Mouse (Mus musculus) neural tube, embryonic 11.5 days (tissue): ENCODE data around the gene Prkce. TPM values are rescaled to one million over a fixed set of nuclear protein-coding genes. Genes with fewer than 3 reads are reported as not detected.

Experiments
- ATAC-seq: fragments of 200-750 bp; cut with Nextera tagmentation; 2 replicates; pipeline ENCODE4 v1.8.0; 2017; ENCODE audit warnings: moderate number of reproducible peaks, mild to moderate bottlenecking, moderate TSS enrichment, moderate library complexity; ENCODE audit not compliant: insufficient read depth, low FRiP score, low TSS enrichment
- DNase-seq: peaks from one replicate; pipeline ENCODE4 v3.0.0-alpha.2; 2015; ENCODE audit warnings: low spot score
- H3K27ac ChIP-seq: fragments of 300-500 bp; sonication (generic); 2 replicates; pipeline ENCODE4 v1.5.1; 2014; ENCODE audit warnings: low read depth, mild to moderate bottlenecking, low read length
- H3K27me3 ChIP-seq: fragments of 300-500 bp; sonication (generic); 2 replicates; pipeline ENCODE4 v1.6.1; 2014; ENCODE audit warnings: mild to moderate bottlenecking, low read length, mixed read lengths; ENCODE audit not compliant: control insufficient read depth, insufficient read depth
- H3K36me3 ChIP-seq: fragments of 300-500 bp; sonication (generic); 2 replicates; pipeline ENCODE4 v1.6.1; 2014; ENCODE audit warnings: mild to moderate bottlenecking, low read length, moderate library complexity, mixed read lengths; ENCODE audit not compliant: control insufficient read depth, insufficient read depth
- H3K4me1 ChIP-seq: fragments of 300-500 bp; sonication (generic); 2 replicates; pipeline ENCODE4 v1.6.1; 2014; ENCODE audit warnings: low read length, mixed read lengths; ENCODE audit not compliant: control insufficient read depth, insufficient read depth
- H3K4me2 ChIP-seq: fragments of 300-500 bp; sonication (generic); 2 replicates; pipeline ENCODE4 v1.6.1; 2014; ENCODE audit warnings: low read depth, mild to moderate bottlenecking, moderate library complexity
- H3K4me3 ChIP-seq: fragments of 300-500 bp; sonication (generic); 2 replicates; pipeline ENCODE4 v1.5.1; 2014; ENCODE audit warnings: low read depth, low read length
- H3K9ac ChIP-seq: fragments of 300-500 bp; sonication (generic); 2 replicates; pipeline ENCODE4 v1.6.1; 2014; ENCODE audit warnings: mild to moderate bottlenecking, low read length
- H3K9me3 ChIP-seq: fragments of 300-500 bp; sonication (generic); 2 replicates; pipeline ENCODE4 v1.6.1; 2016; ENCODE audit warnings: low read length; ENCODE audit not compliant: control insufficient read depth
- WGBS: fragments of 180-500 bp; shearing (Covaris S2); extraction: QIAGEN DNeasy Blood & Tissue Kit; methylation state at CpG from one replicate; pipeline ENCODE4 v1.1.7; 2014; 5-methylcytosine and 5-hydroxymethylcytosine counted together
- polyA plus RNA-seq: library from polyadenylated mRNA; unstranded; fragments of >200 nt; fragmentation: Nextera tagmentation; extraction: Ambion mirVana; gene quantifications from 2 replicates; pipeline ENCODE4 v1.2.1, GENCODE M21; 2014

Gene Prkce
- polyA plus RNA-seq, 1 experiment from 2014 or later = 13.3 TPM

DNA sequence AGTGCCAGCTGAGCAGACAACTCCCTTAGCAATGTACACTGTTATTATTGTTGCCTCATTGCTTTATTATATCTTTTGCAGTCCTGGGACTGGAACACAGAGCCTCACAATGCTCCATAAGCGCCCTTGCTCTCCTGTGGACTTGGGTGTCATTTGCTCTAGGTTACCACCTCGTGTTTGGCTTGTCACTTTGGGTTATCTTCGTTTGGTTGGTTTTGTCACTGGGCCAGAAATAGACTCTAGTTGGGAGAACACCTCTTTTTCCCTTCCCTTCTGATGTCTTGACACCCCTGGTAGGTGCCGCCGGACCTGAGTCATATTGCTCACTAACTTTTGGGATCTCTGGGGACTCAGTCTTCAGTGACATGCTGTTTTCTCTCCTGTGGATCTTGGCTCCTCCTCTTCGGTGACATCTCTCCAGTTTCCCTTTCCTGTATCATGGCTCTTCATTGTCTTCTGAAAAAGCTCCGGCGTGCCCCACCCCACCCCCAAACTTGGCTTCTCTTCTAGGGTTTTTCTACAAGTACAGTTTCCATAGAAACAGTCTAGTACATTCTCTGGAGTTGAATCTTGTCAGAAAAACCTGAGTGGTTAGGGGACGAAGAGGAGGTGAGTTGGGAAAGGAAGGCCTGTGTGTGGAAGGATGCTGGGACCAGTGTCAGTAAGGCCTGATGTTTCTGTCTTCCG, 68.6 kb downstream of the Prkce start:
- Histone ChIP-seq H3K36me3 (no peaks in the 10 kb centered on the region; the same call in 1 of the 2 replicates), H3K9ac (no peak overlapping the region), H3K27me3 (no peaks in the 10 kb centered on the region), H3K4me2 (no peak overlapping the region), H3K4me1 (no peaks in the 10 kb centered on the region), H3K9me3 (no peaks in the 10 kb centered on the region), H3K27ac (no peak overlapping the region), H3K4me3 (no peak overlapping the region)
- 88% methylated on average over 10 of the region's 10 CpGs for WGBS
- ATAC-seq = no peak
- DNase-seq = no peak

DNA sequence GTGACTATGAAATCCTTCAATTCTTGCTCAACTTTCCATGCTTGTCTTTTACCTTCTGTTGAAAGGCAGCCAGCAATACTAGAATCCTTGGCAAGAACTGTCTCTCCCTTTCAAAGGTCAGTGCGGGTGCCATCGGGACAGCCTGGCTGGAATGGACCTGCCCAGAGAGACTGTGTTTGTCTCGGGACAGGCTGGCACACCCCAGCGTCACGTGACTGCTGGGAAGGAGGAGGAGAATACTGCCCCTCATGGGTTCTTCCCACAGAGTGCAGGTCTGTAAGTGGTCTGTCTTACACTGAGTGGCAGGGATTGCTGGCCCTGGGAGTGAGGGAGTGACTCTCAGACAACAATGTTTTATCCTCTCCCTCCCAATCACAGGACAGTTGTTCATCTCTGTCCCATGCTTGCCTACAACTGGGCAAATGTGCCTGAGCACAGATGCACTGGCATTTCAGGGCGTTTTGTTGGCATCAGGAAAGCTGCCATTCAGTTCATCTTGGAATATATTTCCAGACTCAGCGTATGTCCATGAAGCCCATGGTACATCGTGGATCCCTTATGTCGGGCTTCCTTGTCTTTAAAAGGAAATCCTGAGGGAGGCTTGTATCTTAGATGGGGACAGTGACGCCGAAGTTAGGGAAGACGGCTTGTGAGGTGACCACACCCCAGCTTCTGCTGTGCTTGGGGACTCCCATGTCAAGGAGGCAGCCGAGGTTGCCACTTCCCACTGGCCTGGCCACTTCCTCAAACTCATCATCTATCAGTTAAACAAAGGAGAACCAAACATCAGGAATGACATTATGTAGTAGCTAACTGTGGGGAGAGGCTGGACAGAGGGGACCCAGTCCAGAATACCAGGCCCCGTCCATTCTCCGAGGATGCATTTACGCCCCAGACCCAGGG, 69.5 kb downstream of the Prkce start:
- H3K36me3 ChIP-seq = no peaks in the 10 kb centered on the region; the same call in 1 of the 2 replicates
- no peak overlapping the region for H3K4me3 ChIP-seq
- H3K27ac ChIP-seq = no peak overlapping the region
- no peaks in the 10 kb centered on the region for H3K4me1 ChIP-seq
- DNase-seq (no peak), ATAC-seq (no peak)
- no peak overlapping the region for H3K4me2 ChIP-seq
- H3K27me3 ChIP-seq = no peaks in the 10 kb centered on the region
- WGBS = 91% methylated on average over 16 of the region's 16 CpGs
- H3K9me3 ChIP-seq = no peaks in the 10 kb centered on the region
- H3K9ac ChIP-seq = no peak overlapping the region

DNA sequence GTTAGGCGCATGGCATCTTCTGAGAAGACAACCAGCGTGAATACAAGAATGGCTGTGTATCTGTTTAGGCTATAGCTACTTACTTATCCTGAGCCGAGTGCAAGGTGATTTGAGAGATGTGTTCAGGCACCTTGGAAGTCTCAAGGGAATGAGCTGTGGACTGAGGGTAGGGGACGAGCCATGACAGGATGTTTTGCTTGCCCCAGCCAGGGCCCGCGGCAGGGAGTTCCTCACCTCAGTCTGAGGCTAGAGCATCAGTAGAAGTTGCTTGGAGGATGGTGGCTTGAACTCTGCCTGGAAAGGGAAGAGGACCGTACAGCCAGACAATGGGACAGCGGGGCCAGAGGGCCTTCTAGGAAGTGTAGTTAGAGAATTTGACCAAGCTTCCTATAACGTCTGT, 74.7 kb downstream of the Prkce start:
- Histone ChIP-seq H3K9me3 (no peaks in the 10 kb centered on the region), H3K4me3 (no peak overlapping the region), H3K27ac (no peak overlapping the region), H3K27me3 (no peaks in the 10 kb centered on the region), H3K4me2 (no peak overlapping the region), H3K36me3 (no peaks in the 10 kb centered on the region), H3K9ac (no peak overlapping the region), H3K4me1 (no peaks in the 10 kb centered on the region)
- WGBS = 90% methylated on average over 9 of the region's 9 CpGs
- ATAC-seq = no peak
- DNase-seq = no peak

DNA sequence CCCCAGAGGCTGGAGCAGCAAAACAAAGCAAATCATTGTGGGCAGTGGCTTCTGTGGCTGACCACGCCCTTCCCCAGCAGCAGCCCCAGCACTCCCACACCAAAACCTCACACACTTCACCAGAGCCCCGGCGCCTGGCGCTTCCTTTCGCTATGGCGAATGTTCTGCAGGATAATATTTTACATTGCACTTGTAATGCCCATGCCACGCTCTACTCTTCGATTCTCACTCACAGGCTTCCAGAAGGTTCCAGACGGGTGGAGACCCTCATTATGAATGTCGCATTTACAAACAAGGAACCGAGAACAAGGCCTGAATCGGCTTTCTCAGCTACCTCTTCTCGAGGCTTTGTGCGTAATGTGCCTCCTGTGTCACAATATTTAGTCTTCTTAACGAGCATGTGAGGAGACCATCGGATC, 75.5 kb downstream of the Prkce start:
- WGBS = 89% methylated on average over 16 of the region's 16 CpGs
- Histone ChIP-seq H3K9me3 (no peaks in the 10 kb centered on the region), H3K9ac (no peak overlapping the region), H3K27me3 (no peaks in the 10 kb centered on the region), H3K4me2 (no peak overlapping the region), H3K27ac (no peak overlapping the region), H3K4me3 (no peak overlapping the region), H3K4me1 (no peaks in the 10 kb centered on the region), H3K36me3 (no peaks in the 10 kb centered on the region)
- DNase-seq (no peak), ATAC-seq (no peak)

DNA sequence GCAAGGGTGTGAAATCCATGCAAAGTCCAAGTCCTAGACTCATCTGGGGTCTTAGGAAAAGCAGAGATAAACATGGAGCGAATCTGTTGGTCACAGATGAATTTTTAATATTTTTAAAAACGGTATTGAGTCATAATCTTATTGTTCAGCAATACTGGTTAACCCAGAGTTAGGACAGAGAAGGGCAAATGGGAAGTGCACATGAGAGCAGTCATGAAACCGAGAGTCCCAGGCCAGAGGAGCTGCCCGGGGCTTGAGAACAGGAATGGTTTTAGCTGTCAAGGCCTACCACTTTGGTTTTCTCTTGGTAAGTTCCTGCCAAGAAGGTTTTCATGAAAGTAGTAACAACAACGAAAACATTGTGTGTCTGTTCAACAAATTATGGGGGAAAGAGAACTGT, 76.8 kb downstream of the Prkce start:
- no peaks in the 10 kb centered on the region for H3K4me1 ChIP-seq
- no peaks in the 10 kb centered on the region for H3K9me3 ChIP-seq
- ATAC-seq (no peak), DNase-seq (no peak)
- H3K4me2 ChIP-seq = no peak overlapping the region
- H3K27me3 ChIP-seq = no peaks in the 10 kb centered on the region
- H3K4me3 ChIP-seq = no peak overlapping the region
- no peak overlapping the region for H3K9ac ChIP-seq
- no peak overlapping the region for H3K27ac ChIP-seq
- WGBS = 92% methylated on average over 5 of the region's 5 CpGs
- no peaks in the 10 kb centered on the region for H3K36me3 ChIP-seq

DNA sequence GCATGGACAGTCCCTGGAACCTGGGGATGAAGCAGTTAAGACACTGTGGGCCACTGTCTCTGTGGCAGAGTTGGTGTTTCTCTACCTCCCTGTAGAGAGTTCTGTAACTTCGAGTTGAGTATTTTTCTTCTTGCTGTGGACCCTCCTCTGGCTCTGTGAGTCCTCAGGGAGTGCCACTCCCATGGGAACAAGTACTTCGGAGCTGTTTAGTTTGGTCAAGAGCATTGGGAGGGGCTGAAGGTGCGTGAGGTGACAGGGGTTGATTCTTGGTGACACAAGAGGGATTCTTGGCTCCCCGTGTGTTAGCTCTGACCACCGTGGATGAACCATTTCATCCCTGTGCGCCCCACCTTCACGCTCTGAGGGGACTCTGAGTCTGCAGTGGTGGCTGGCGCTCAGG, 81.2 kb downstream of the Prkce start:
- Histone ChIP-seq H3K36me3 (no peaks in the 10 kb centered on the region), H3K27ac (no peak overlapping the region), H3K4me3 (no peak overlapping the region), H3K9me3 (no peaks in the 10 kb centered on the region), H3K9ac (no peak overlapping the region), H3K4me1 (no peaks in the 10 kb centered on the region), H3K27me3 (no peaks in the 10 kb centered on the region), H3K4me2 (no peak overlapping the region)
- no peak for DNase-seq
- 87% methylated on average over 8 of the region's 8 CpGs for WGBS
- ATAC-seq = no peak

DNA sequence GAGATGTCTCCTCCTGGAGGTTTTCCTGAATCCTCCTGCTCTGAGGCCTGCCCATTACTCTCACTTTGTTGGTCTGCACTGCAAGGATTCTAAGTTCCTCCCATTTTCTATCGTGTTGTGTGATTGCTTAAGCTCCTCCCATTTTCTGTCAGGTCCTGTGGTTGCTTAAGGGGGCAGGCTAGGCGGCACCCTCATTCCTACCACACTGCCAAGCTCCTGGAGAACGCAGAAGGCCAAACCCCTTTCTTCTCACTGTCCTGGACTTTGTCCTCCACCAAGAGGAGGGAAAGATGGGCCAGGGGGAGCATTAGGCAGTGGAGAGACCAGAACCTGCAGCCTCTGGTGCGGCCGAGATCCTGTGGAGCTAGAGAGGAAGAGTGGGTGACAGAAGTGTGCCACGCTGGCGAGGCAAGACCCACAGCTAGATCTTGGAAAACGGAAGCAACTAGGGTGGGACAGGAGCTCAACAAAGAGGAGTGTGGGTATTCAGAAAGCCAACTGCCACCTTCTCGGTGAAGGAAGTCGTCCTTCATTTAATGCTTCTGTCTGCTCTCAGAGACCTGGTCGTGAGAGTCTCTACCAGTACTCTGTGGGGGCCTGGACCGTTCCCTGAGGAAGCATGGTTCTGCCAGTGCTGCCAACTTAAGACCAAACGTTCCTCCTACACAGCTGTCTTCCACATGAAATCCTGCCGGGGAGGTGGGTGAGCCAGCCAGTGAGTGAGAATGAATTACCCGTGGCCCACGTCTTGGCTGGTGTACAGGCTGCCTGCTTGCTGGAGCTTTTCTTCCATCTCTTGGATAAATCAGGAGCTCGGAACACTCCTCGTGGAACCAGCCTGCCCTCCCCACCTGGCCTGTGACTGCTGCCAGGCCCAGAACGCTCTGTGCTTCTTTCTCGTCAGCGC, 82.2 kb downstream of the Prkce start:
- Histone ChIP-seq H3K4me1 (no peaks in the 10 kb centered on the region), H3K9me3 (no peaks in the 10 kb centered on the region), H3K4me2 (no peak overlapping the region), H3K27ac (no peak overlapping the region), H3K36me3 (no peaks in the 10 kb centered on the region), H3K4me3 (no peak overlapping the region), H3K9ac (no peak overlapping the region), H3K27me3 (no peaks in the 10 kb centered on the region)
- WGBS = 86% methylated on average over 21 of the region's 21 CpGs
- no peak for DNase-seq
- no peak for ATAC-seq

DNA sequence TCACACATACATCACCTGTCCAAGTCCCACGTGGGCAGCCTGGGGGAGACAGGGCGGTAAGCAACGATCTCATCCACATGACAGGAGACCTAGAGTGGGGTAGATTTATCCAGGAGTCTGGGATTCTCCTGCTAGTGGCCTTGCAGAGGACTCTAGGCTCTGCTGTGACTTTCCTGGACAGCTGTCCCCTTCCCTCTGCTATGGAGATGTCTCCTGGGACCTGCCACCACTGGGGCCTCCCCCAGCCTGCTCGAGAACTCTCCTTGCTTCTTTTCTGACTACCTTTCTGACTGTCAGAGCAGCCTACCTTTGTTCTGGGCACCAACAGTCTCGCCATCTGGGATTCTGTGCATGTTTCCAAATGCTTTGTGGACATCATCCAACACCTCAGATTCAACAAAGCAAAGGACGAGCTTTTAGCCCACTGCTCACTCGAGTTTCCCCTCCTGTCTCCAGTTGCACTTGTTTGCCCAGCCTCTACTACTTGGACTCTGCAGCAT, 82.9 kb downstream of the Prkce start:
- ATAC-seq (no peak), DNase-seq (no peak)
- H3K9ac ChIP-seq = no peak overlapping the region
- H3K4me2 ChIP-seq = no peak overlapping the region
- no peaks in the 10 kb centered on the region for H3K27me3 ChIP-seq
- H3K4me3 ChIP-seq = no peak overlapping the region
- H3K27ac ChIP-seq = no peak overlapping the region
- H3K4me1 ChIP-seq = no peaks in the 10 kb centered on the region
- no peaks in the 10 kb centered on the region for H3K36me3 ChIP-seq
- WGBS = 87% methylated on average over 7 of the region's 7 CpGs
- no peaks in the 10 kb centered on the region for H3K9me3 ChIP-seq
